Mouse (Mus musculus): ENCODE results near the gene Rdh5.
A peak's percentile ranks its signal among the peaks of the same experiment; 100 is the strongest.

Rdh5 gene

DNA sequence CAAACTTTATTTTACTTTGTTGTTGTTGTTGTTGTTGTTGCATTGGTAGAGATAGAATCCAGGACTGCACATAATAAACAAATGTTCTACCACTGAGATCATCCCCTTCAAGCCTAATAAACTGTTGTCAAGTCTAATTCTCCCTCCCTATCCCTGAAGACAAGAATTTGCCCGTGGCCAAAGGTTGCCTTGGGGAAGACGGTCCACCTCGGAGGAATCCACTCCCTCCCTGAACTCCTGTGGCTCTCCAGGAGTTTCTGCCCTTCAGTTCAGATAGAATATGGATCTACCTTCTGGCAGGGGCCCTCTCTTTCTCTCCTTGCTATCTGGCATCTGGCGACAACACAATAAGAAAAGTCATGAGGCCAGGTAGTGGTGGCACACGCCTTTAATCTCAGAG lies 17.9 kb downstream of the Rdh5 start:
- no peak for DNase-seq

- no peak for DNase-seq
These were observed 20.2 kb downstream of the Rdh5 start for GRCm38 (mm10) chr10:128902409-128902988.

DNA sequence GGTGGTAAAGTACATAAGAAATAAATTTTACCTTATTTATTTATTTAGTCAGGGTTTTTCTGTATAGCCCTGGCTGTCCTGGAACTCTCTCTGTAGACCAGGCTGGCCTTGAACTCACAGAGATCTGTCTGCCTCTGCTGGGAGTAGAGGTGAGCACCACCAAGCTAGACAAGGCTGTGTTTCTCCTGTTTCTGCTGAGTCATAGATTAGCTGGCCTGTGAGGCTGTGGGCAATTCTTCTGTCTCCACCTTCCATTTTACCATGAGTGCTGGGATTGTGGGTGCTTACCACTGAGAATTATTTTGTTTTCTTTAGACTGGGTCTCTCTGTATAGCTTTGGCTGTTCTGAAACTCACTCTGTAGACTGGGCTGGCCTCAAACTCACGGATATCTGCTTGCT lies 21.3 kb downstream of the Rdh5 start:
- DNase-seq, result no peak

- no peak for DNase-seq
These were observed 22.0 kb downstream of the Rdh5 start, which contains the start of gene Cd63 for GRCm38 (mm10) chr10:128900698-128901097. TSS of gene Cd63 (plus strand) at chr10:128900989.

- no peak for DNase-seq
These were observed 22.8 kb downstream of the Rdh5 start for GRCm38 (mm10) chr10:128899759-128900490.

DNA sequence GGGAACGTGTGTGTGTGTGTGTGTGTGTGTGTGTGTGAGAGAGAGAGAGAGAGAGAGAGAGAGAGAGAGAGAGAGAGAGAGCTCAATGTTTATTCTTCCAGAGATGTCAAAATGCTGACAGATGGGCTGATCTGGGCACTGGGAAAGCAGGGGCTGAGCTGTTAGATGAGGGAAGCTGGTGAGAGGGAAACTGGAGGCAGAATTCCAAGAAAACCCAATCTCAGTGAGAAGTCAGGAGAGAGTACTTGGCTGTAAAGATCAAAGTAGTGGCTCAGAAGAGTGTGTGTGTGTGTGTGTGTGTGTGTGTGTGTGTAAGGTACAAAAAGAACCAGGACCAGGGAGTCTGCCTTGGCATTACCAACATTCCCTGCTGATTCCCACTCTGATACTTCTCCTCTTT lies 25.2 kb downstream of the Rdh5 start:
- peak; percentile 49 to 52 for DNase-seq

GRCm38 (mm10) chr10:128896807-128897206 lies 25.9 kb downstream of the Rdh5 start:
- DNase-seq, result no peak

DNA sequence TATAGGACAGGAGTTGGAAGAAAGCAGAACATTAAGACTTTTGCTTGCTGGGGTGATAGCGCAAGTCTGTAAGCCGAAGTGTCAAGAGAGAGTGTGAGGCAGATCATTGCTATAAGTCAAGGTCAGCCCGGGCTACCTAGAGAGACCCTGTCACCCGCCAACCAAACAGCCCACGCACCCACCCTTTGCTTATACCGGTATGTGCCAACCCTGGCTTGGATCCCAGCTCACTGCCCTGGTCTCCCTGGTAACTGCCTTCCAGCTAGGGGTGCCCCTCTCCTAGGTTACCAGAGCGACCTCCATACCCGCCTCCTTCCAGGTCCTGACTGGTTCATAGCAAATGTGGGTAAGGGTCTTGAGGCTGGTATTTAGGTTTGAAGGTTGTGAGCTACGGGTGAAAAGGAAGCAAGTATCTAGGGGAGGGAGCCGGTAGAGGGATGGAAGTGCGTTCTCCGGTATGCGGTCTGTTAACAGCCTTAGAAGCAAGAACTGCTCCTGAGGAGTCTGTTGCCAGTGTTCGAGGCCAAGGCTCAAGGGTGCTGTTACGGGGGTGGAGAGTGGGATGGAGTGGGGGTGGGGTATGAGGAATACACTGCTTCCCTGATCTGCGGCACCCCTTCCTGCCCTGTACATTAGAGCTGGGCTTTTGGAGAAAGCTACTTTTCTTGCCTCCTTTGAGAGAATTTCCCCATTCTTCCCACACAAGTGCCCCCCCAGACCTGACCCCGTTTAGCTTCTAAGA lies 26.6 kb downstream of the Rdh5 start:
- DNase-seq, result peak; percentile 72 to 85

DNA sequence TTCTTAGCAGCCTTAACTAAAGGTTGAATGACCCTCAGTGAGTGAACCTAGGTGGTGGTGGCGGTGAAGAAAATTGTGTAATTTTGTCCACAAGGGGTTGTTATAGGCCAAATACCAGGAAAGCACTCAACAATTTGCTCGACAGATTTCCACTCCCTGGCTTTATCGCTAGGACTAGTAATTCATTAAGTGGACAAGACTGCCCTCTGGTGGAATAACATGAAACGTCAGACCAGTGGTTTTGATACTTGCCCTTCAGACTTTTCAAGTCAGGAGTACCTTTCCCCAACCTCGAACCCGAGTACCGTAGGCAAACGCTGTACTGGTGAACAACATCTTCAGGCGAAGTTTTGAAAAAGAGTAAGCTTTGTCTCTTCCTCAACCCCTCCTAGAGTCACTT lies 27.3 kb downstream of the Rdh5 start:
- DNase-seq, result peak; percentile 90 to 91

GRCm38 (mm10) chr10:128892246-128892645 lies 30.4 kb downstream of the Rdh5 start:
- peak in 1 of 2 experiments; percentile 34 for DNase-seq

DNA sequence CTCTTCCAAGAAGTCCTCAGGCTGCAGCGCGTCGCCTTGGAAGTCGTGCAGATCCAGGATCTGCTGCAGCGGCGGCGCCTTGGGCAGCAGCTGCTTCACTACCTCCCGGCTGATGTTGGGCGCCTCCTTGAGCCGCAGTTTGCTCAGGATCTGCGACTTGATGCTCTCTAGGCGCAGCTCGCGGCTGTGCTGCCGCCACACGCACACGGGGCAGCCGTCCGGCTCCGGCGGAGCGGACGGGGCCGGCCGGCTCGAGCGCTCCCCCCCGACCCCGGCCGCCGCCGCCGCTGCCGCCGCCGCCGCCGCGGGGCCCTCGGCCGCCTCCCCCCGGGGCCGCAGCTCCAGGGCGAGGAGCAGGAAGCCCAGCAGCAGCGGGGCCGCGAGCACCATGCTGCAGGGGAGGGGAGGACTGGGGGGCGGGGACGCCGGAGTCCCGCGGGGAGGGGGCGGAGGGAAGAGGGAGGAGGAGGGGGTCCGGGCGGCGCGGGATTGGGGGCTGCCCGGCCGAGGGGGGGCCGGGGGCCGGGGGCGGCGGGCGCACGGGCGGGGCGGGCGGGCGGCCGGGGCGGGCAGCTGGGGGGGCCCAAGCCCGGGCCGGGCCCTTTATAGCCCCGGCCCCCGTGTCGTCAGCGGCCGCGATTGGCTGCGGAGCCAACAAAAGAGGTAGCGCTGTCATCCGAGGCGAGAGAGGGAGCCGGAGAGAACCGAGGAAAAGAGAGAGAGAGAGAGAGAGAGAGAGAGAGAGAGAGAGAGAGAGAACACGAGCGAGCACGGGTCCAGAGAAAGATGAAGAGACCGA lies 31.2 kb downstream of the Rdh5 start, which contains the start of gene Gdf11:
TSS of gene Gdf11 (minus strand) at position 423 of the 799 bp plus-strand sequence.
- peak; percentile 76 to 78 for DNase-seq

DNA sequence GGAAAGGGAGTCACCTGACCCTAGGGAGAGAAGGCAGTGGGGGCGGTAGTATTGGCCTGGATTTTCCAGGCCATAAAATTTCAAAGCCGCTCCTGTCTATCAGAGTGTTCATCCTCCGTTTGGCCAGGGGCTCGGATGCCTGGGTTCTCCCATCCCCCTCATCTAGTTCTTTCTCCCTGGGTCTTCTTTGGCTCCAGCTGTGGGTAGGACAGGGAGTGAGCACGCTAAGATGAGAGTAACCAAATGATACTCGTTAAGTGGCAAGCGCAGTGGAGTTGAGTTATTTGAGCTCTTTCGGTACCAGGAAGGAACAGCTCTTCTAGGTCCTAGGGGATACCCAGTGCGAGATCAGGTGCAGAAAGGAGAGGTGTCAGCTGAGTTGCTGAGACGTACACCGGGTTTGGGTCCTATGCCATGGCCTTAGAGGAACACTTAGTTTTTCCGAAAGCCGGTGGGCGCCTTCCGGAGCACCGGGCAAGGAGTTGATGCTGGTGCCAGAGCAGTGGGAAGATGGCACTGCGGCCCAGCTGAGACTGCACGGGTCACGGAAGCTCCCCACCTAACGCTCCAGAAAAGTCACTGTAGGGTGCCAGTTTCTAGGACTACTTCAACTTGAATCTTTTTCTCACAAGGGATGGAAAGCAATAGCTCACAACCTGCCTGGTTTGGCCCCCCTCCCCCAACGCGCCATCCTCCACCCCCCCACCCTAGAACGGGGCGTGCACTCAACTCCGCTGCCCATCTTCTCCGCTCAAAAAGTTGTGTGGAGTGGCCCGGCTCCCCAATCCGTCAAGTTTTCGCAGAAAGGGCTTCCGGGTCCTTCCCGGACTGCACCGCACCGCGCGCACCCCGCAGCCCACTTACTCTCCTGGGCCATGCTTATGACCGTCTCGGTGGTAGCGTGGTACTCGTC lies 32.0 kb downstream of the Rdh5 start:
- peak in 1 of 2 experiments; percentile 35 for DNase-seq

GRCm38 (mm10) chr10:128889846-128890245 lies 32.8 kb downstream of the Rdh5 start:
- no peak for DNase-seq

DNA sequence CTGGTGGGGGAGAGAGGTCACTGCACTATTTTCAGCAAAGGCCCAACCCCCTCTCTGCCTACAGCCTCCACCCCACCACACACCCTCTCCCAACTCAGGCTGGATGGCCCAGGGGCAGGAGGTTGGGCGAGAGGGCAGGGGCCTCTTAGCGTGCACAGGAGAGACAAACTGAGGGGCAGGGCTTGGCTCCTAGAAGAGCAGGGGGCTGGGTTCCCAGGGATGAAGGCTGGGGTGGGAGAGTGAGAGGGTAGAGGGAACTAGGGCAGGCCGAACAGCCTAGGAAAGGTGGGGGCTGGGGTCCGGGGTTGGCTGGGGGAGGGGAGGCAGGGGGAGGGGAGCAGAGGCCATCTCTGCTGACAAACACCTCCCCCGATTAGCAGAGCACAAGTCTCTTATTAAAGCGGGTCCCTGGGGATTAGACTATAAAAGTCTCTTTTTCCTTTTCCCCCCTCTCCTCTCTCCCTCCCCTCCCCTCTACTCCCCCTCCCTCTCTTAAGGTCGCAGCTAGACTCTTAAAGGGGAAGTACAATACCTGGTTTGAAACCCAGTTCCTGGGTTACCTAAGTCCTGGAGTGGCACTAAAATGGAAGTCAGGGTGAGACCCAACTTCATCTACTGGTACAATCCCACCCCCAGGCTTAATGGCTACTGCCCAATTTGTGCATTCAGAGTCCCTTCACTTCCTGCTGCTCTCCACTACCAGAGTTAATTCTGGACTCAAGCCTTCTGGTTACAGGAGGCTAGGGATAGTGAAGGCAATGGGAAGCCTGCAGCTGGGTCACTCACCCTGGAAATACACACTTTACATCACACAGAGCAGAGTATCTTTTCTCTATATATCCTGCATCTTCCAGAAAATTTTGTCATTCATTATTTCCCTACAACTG lies 33.5 kb downstream of the Rdh5 start:
- peak in 1 of 2 experiments; percentile 25 for DNase-seq

DNA sequence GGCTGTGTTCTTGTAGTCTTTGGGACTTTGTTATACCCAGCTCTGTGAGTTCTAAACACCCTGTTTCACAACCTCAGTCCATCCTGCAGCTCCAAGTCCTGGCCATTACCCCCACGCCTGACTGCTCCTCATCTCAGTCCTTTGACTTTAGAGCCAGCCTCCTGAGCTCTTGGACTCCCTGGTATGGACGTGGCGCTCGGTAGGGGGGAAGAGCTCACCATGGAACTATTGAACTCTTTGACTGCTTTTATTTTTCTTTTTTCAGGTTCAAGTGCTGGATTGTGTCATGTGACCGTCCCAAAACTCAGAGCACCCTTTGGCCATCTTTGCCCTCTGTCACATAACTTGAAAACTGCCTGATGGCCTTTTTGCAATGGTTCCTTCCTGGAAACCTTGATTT lies 40.6 kb downstream of the Rdh5 start:
- no peak for DNase-seq

DNA sequence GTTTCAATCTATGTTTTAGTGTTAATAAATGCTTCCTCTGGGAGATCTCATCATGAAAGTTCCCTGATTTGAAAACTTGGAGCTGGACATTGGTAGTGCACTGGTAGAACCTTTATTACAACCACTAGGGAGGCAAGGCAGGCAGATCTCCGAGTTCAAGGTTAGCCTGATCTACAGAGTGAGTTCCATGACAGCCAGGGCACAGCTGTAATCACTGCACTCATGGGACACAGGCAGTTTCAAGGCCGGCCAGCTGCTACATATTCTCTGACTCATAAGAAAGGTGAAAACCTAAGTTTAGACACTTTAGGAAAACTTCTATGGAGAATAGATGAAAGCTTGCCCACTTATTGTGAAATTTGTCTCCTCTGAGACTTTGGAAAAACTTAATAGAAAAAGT lies 43.9 kb downstream of the Rdh5 start:
- DNase-seq, result no peak

- no peak for DNase-seq
These were observed 44.4 kb downstream of the Rdh5 start for GRCm38 (mm10) chr10:128878291-128878690.

- DNase-seq, result no peak
These were observed 52.3 kb downstream of the Rdh5 start for GRCm38 (mm10) chr10:128870341-128870740.

DNA sequence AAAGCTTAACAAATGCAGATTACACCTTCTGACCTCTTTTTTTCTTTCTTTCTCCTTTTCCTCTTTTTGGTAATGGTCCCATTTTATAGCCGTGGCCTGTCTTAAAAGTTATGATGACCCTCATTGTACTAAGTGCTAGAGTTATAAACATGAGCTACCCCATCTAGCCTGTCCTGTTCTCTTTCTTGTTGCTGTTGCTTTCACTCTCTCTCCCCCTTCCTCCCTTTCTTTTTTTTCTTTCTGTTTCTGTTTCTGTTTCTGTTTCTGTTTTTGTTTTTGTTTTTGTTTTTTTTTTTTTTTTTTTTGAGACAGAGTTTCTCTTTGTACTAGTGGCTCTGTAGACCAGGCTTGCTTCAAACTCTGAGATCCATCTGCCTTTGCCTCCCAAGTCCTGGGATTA lies 56.2 kb downstream of the Rdh5 start:
- DNase-seq, result no peak

DNA sequence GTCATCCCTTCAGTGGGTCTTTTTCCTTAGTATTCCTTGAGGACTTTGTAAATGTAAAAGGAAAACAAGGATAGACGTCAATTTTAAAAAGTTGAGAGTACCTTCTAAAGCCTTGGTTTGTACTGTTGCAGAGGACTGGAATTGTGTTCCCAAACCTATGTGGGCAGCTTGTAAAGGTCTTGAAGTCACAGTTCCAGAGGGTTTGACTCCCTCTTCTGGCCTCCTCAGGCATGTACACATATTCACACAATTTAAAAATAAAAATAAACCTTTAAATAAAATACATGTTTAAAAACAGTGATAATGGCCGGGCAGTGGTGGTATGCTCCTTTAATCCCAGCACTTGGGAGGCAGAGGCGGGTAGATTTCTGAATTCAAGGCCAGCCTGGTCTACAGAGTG lies 56.6 kb downstream of the Rdh5 start:
- DNase-seq, result no peak
